Mouse (Mus musculus) cerebellum, adult 9-11 months (tissue): Measurements from ENCODE around the gene Islr.

ENCODE experiments used
- DNase-seq: peaks from one replicate; pipeline ENCODE4 v3.0.0; 2022

The Islr gene

DNA sequence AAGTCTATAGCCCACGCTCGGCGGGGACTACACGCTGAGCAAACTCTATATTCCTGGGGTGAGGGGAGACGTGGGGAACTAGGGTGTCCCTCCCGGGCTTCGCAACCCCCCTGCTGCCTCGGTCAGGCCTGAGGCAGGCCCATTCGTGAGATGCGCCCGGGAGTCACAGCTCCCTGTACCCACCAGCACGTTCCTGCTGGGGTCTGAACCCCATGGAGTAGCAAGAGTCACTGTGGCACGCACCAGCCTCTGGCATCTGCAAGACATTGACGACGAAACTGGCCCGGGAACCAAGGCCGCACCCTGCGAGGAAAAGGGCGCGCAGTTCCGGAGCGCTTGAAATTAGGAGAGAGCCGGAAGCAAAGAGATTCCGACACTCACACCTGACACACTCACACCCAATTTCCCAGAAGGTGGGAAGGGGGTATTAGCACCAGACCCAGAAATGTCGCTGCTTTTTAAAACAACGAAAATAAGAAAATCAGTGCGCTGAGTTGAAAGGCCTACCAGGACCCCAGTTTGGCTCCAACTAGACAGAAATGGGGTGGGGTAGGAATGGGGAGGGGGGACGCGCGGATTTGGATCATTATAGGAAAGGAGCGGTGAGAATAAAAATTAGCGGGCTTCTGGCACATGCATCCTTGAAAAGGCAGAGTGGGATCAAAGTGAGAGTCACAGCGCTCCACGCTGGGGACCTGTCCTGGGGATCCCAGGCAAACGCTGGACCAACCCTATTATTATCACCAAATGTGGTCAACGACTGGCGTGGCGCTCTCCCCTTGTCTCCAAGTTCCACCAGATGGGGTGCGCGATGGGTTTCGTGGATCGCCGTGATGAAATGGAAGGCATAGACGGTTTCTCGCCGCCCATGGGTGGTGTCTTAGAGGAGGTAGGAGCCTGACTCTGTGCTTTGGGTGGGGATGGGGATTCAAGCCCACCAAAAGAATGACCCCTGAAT lies 7.2 kb downstream of the Islr start:
- DNase-seq, result no peak

DNA sequence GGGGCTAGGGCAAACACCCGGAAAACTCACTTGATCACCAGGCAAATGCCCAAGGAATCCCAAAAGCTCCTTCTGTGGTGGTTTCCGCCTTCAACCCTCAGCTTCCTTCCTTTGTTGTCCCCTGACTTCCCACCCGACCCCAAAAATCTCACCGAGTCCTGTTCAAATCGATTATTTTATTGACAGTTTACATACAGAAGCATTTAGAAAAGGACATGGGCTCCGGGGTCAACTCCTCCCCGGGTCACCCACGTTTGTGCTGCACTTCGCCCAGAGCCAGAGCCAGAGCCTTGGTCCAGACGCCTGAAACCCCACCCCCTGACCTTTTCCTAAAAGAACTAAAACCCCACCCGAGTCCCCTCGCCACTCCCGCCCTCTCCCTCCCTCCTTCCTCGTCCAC lies 8.0 kb downstream of the Islr start:
- no peak for DNase-seq

- DNase-seq, result no peak
Measured at GRCm38 (mm10) chr9:58195671-58196070, 8.4 kb downstream of the Islr start.

DNA sequence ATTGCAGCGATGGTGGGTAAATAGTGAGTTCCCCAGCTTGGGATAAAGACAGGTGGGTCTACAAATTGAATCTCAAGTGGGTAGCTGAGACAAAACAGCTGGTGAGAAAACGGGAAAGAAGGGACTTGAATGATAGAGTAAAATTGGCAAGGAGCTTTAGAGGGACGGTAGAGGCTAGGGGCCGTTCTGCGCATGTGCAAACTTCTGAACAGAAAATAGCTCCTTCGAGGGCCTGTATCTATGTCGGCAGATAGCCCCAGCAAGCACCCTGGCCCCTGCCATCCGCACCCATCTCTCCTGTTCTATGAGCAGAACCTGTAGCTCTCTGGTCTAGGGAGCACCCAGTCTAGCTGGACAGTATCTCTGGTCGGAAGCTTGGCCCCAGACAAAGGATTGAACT lies 9.9 kb downstream of the Islr start:
- no peak for DNase-seq

DNA sequence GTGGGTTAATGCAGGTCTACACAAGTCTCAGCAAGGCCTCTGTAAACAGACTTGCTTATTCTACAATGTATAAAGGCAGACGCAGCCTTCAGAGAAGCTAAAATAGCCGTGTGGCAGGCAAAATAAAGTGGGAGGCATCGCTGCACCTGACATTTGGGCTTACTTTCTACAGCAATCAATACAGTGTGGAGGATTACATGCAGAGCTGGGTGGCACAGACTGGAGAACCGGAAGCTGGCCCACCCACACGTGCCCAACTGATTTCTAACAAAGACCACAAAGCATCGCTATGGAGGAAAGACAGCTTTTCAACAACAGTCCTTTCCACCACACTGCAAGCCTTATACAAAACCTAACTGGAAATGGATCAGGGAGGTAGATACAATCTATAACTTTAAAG lies 19.6 kb downstream of the Islr start:
- no peak for DNase-seq

DNA sequence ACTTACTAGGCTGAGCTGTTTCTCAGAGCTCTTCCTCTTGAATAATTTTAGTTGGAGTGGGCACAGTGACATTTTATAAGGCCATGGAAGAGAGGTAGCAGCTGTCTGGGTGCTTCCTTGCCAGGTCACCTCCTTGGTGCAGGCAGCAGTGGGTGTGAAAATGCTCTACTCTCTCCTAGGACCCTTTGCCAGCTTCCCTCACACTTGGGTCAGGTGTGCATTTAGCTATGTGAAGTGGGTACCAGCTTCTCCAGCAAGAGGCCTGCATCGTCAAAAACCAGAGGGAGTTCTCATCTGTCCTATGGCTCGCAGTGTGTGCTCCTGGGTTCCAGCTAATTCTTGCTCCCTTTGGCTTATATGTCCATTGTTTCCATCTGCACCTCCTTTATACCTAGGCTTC lies 24.7 kb downstream of the Islr start:
- DNase-seq, result no peak

- no peak for DNase-seq
Measured at GRCm38 (mm10) chr9:58177165-58177564, 26.9 kb downstream of the Islr start.

DNA sequence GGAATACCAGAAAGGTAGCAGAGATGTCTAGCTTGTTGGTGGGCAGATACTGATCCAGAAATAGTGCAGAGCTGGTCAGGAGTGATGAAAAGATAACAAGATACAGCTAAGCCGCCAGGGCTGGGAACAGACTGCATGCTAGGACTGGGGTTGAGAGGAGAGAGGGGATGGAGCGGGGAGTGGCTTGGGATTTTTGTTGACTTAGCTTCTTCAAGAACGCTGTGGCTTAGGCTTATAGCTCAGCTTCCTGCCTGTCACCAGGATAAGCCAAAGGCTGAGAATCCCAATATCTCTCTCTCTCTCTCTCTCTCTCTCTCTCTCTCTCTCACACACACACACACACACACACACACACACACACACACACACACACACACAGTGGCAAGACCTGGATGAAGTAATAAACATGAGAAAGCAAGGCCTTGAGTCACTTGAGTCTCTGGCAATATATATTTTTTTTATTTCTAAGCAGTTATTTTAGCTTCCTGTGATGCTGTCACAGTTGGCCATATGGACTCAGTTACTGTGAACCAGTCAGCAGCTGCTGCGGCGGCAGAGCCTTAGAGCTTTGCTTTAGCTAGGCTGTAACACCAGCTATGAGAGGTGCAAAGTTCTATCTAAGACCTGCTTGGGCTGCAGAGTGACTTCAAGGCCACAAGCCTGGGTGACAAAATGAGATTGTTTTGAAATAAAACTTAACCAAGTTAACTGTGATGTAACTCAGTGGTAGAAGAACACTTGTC lies 28.2 kb downstream of the Islr start:
- DNase-seq, result no peak

DNA sequence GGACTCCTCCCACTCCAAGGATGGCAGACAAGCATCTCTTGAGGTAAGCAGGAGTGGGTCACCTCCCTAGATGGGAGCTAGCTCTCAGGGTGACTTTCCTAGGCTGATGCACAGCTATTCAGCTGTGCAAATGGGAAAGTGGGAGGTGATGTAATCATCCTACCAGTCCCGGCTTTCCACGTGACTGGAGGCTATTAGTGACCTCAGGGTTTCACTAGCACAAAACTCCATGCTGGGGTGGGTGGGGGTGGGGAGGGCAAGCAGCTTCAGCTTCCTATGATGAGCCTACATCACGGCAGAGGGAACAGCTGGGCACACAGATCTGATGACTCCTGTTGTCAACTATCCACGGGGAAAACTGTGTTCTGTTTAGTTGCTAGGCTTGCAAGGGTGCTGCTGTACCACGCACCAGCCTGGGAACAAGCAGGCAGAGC lies 29.3 kb downstream of the Islr start:
- DNase-seq, result no peak

DNA sequence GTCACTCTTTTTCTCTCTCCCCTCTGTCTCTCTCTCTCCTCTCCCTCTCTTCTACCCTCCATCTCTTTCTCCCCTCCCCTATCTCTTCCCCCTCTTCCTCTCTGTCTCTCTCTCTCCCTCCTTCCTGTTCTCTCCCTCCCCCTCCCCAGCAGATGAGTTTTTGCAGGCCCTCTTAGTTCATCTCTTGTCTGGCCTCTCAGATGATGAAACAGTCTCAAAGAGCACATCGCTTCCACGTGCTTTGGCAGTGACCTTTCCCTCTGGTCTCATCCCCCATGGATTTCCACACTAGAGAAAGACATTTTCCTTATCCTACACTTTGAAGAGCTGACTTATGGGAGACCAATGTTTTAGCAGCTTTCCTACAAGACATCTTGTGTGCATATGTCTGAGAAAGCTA lies 31.2 kb downstream of the Islr start:
- DNase-seq, result no peak

GRCm38 (mm10) chr9:58169426-58169825 lies 34.7 kb downstream of the Islr start:
- DNase-seq, result no peak

- DNase-seq, result no peak
Measured at GRCm38 (mm10) chr9:58168880-58169279, 35.2 kb downstream of the Islr start.

DNA sequence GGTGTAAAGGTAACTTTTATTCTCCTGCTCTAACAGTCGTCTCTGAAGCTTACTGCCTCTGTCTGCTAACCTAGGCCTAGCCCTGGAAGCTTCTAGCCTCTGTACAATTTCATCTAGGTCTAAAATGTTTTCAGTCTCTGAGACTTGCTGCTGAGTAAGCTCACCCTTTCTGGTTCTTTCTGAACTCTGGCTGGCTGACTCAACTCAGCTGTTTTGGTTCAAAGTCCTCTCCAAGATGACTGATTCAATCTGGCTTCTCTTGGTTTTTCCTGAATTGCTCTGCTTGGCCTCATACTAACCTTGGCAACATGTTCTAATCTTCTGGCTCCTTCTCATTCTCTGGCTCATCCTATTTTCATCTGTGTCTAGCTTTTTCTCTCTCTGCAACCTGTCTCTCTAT lies 38.3 kb downstream of the Islr start:
- DNase-seq, result no peak

DNA sequence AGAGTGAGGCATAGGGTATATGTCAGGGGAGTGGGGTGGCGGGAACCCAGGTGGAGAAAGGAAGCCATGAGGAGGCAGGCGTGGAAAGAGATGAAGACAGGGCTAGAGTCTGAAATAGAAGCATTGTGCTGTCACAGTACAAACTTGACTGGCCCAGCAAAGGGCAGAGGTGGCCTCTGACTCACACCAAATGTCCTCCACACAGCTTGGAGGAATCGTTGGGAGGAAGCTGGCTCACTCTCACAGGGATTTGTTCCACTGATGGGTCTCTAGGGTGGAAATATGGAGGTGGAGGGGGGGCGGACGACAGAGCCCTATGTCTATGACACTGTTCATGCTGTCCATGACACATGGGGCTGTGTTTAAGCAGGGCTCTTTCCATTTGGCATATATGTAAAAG lies 41.0 kb downstream of the Islr start:
- no peak for DNase-seq

DNA sequence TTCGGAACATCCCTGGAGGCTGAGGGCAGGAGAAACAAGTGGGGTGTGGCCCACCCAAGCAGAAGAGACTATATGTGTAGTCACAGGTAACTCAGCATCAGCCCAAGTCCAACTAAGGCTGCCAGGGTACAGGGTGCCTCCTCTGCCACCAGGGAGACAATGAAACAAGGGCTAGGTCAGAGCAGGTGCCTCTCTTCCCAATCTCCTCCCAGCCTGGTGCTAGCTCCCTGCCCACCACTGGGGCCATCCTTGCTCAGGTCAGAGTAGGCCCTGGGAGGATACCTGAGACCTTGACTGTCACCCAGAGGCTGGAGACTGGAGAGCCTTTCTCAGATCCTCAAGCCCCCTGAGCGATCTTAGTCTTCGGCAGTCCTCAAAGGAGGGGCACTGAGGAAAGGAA lies 41.9 kb downstream of the Islr start:
- no peak for DNase-seq

- DNase-seq, result no peak
Measured at GRCm38 (mm10) chr9:58160315-58160714, 43.8 kb downstream of the Islr start.

DNA sequence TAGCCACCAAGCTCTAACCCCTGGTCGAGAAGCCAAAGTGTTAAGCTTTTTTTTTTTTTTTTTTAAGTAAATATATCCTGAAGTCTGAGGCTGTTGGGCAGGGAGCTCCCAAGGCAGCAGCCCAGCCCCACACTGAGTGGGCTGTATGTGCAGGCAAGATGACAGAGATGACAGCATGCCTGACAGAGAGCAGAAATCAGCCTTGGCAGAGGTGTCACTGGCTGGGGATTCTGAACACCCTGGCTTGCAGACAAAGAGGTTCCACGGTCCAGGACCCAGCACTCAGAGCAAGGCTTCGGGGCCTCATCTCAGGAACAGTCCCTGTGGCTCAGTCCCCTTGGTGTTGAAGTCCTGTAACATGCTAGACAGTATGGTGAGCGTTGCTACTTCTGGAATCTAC lies 44.3 kb downstream of the Islr start:
- no peak for DNase-seq

DNA sequence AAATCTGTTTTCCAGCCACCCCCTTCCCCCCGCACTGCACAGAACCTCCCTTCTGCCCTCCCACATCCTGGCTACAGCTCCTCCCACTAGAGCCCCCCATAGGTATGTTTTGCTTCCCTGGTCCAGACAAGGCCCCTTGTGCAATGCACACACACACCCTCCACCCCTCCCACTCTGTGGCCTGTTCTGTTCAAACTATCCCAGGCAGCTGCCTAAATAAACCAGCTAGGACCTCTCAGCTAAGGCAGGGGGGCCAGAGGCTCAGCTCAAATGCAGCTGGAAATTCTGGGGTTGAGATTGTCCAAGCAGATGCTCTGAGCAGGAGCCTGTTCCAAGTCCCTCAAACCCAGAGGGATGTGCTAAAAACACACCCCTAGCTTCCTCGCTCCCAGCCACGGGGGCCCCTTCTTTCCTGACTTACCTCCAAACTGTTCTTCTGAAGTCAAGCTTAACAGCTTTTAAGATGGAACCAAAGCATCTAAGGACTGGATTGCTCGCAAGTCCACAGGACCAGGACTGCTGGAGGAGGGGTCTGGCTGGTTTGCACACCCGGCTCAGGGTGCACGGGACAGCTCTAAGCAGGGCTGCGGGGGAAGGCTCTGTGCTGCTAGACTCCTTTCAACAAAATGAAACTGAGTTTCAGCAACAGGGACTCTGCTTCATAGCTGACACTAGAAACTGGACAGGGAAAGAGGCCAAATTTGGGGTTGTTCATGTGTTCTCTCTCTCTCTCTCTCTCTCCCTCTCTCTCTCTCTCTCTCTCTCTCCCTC lies 45.4 kb downstream of the Islr start:
- no peak for DNase-seq

GRCm38 (mm10) chr9:58157838-58158237 lies 46.3 kb downstream of the Islr start:
- DNase-seq, result no peak

GRCm38 (mm10) chr9:58156819-58157560 lies 47.1 kb downstream of the Islr start:
- DNase-seq, result no peak

- DNase-seq, result no peak
Measured at GRCm38 (mm10) chr9:58155366-58155765, 48.7 kb downstream of the Islr start.

- no peak for DNase-seq
Measured at GRCm38 (mm10) chr9:58153095-58153494, 51.0 kb downstream of the Islr start.
